Comparison of ENCODE assay signal across 26 mouse cellular contexts in the genomic region with DNA sequence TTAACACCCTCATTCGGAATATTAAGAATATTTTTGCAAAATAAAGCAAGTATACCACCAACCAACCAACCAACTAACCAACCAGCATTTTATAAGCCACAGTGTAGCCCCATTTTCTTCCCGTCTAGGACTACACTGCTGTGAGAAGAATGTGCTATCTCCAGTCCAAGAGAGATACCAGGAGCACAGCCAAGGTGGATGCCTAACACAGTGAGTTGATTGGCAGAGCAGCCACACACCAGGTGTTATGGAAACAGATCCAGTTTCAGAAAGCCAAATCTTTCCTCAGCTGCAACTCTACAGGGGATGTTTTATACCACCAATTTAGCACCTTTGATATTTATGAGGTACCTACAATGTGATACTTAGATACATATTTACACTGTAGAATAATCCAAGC. TPM values are rescaled to one million over a fixed set of nuclear protein-coding genes. Genes with fewer than 3 reads are reported as not detected.
DNase-seq lines count a peak whose midpoint lies in the region; ATAC-seq and TF ChIP-seq lines count a peak whose summit lies in the region.
"Had no signal": no experiment of that assay in that cellular context is flagged by ENCODE, and none has a peak within 500 bp of the region (broad histone marks: within the 10 kb centered on the region; RNA-seq: fewer than 3 reads in every experiment).

No protein-coding gene starts in this region.

- no peak overlapping the region for H3K27ac ChIP-seq in cerebellum, adult 2 months (ENCODE audit: insufficient read depth, low read length)
- H3K27ac ChIP-seq in liver, embryonic 11.5 days (ENCODE audit: low read depth, low read length), result no peak overlapping the region
- H3K27ac ChIP-seq: embryonic facial prominence, embryonic 15.5 days; forebrain, embryonic 10.5 days; gastrocnemius, adult 2 months; hindbrain, embryonic 12.5 days had no signal

- no peak for DNase-seq in cerebellum, postnatal 4 days (ENCODE audit: low spot score in 2 of 2)
- DNase-seq in brain, adult 2 months (ENCODE audit: low read depth, low spot score), result peak; percentile 80
- peak; percentile 60 to 85 for DNase-seq in cerebellum, adult 2 months
- peak; percentile 66 to 73 for DNase-seq in cerebellum, postnatal 10 days
- DNase-seq in embryo, embryonic 10 days (ENCODE audit: low spot score), result no peak
- no peak for DNase-seq in ovary, adult 18-20 months (ENCODE audit: low spot score)
- no peak for DNase-seq in liver, embryonic 11.5 days (ENCODE audit: low spot score)
- DNase-seq: adrenal gland, adult 8-10 months; adrenal gland, postnatal 36 days; B cell, adult 2 months; gastrocnemius, adult 2 months; gastrocnemius, postnatal 25 days; heart, postnatal 4 days had no signal

- TF ChIP-seq POLR2A in cerebellum, adult 2 months (IDR thresholded peaks at IDR 0.05; ENCODE audit: borderline replicate concordance, insufficient read depth, low read length), result no peak

- no peak overlapping the region for H3K4me3 ChIP-seq in cerebellum, adult 2 months (replicated peaks; ENCODE audit: insufficient read depth, low read depth, low read length)
- H3K4me3 ChIP-seq in liver, embryonic 11.5 days (ENCODE audit: low read depth, low read length), result no peak overlapping the region
- H3K4me3 ChIP-seq: embryonic facial prominence, embryonic 15.5 days; erythroblast, embryonic 14.5 days; forebrain, embryonic 10.5 days; gastrocnemius, adult 2 months; hindbrain, embryonic 12.5 days had no signal

- 0 out of 2 replicates have a peak, but pooled peaks cover 4% of the 10 kb centered on the region for H3K4me1 ChIP-seq in cerebellum, adult 2 months (ENCODE audit: control insufficient read depth, insufficient read depth, low read length)
- no peaks in the 10 kb centered on the region for H3K4me1 ChIP-seq in liver, embryonic 11.5 days (replicated peaks; ENCODE audit: control insufficient read depth, insufficient read depth, low read length)
- H3K4me1 ChIP-seq: embryonic facial prominence, embryonic 15.5 days; forebrain, embryonic 10.5 days; hindbrain, embryonic 12.5 days had no signal

- no peak overlapping the region for H3K4me2 ChIP-seq in liver, embryonic 11.5 days
- H3K4me2 ChIP-seq: embryonic facial prominence, embryonic 15.5 days; hindbrain, embryonic 12.5 days had no signal

- H3K27me3 ChIP-seq in cerebellum, adult 2 months (ENCODE audit: control insufficient read depth, insufficient read depth, low read length), result no peaks in the 10 kb centered on the region
- H3K27me3 ChIP-seq in liver, embryonic 11.5 days (replicated peaks; ENCODE audit: control insufficient read depth, insufficient read depth, low read length), result no peaks in the 10 kb centered on the region
- H3K27me3 ChIP-seq: embryonic facial prominence, embryonic 15.5 days; hindbrain, embryonic 12.5 days had no signal

- ATAC-seq in cerebellum, adult (ENCODE audit: insufficient number of reproducible peaks, low FRiP score, low TSS enrichment), result peak; percentile 83
- ATAC-seq in liver, embryonic 11.5 days (replicated peaks; ENCODE audit: low FRiP score), result no peak
- ATAC-seq: CD4-positive, CD25-positive, alpha-beta regulatory T cell, adult 4 months; forebrain, embryonic 14.5 days; hindbrain, embryonic 16.5 days; inflammation-experienced regulatory T-cells, adult 6 months; intestine, postnatal 0 days had no signal

- no peaks in the 10 kb centered on the region for H3K36me3 ChIP-seq in liver, embryonic 11.5 days (ENCODE audit: control insufficient read depth, insufficient read depth, low read length)
- H3K36me3 ChIP-seq: embryonic facial prominence, embryonic 15.5 days; forebrain, embryonic 10.5 days; G1E; hindbrain, embryonic 12.5 days had no signal

- no peaks in the 10 kb centered on the region for H3K9me3 ChIP-seq in liver, embryonic 11.5 days (ENCODE audit: control insufficient read depth, low read length)
- H3K9me3 ChIP-seq: embryonic facial prominence, embryonic 15.5 days; forebrain, embryonic 10.5 days; G1E; hindbrain, embryonic 12.5 days had no signal

- WGBS in cerebellum, adult 2 months, result 47% methylated on average over 2 of the region's 2 CpGs
- WGBS in liver, embryonic 11.5 days, result 72% methylated on average over 2 of the region's 2 CpGs

- H3K9ac ChIP-seq in liver, embryonic 11.5 days (ENCODE audit: low read depth, low read length), result no peak overlapping the region
- H3K9ac ChIP-seq: embryonic facial prominence, embryonic 15.5 days; hindbrain, embryonic 12.5 days had no signal

- TF ChIP-seq CTCF in cerebellum, adult 2 months (IDR thresholded peaks at IDR 0.05; ENCODE audit: borderline replicate concordance, insufficient read depth, low read depth, low read length), result no peak

RNA-seq across cellular contexts. Expression of a gene that starts 57.6 kb away (rescaled TPM):
- 0.10 TPM in 1 of 2 replicates, not detected in the other for polyA plus RNA-seq in cerebellum, adult 2 months (2012; rRNA removed)
- polyA plus RNA-seq in liver, embryonic 11.5 days (2014; fragmentation: Nextera tagmentation; extraction: Ambion mirVana), result not detected in 2 replicates
- polyA plus RNA-seq: brain, embryonic 14.5 days; CD4-positive, CD25-positive, alpha-beta regulatory T cell, adult 4 months; embryonic facial prominence, embryonic 11.5 days; embryonic facial prominence, embryonic 15.5 days; erythroblast, embryonic 14.5 days; forebrain, embryonic 10.5 days; forebrain, embryonic 14.5 days; hindbrain, embryonic 12.5 days; hindbrain, embryonic 16.5 days; inflammation-experienced regulatory T-cells, adult 6 months; intestine, postnatal 0 days had no signal

Comparison
In these comparisons a context has a peak if more than half of its experiments do, and no peak if none do; other contexts are left out.
1. DNase-seq: peak in brain, adult 2 months (single experiment), cerebellum, adult 2 months (2 of 2) and cerebellum, postnatal 10 days (2 of 2); none in cerebellum, postnatal 4 days (0 of 2), embryo, embryonic 10 days (single experiment), ovary, adult 18-20 months (single experiment) and liver, embryonic 11.5 days (single experiment).